Mouse (Mus musculus): ENCODE data around the gene Dnase2b.

GRCm38 (mm10) chr3:146583478-146583877 is 31.9 kb downstream of the Dnase2b start:
- TF ChIP-seq CTCF (IDR thresholded peaks at IDR 0.05; ENCODE audit: control insufficient read depth, insufficient read depth, insufficient read length) (no peak), MYOD1 (IDR thresholded peaks at IDR 0.05; ENCODE audit: control insufficient read depth, insufficient read length, low read depth) (no peak)

Measured in C2C12 (cell line).